Mouse (Mus musculus) stomach, embryonic 14.5 days (tissue): ENCODE data around the gene Serpina3b. TPM values are rescaled to one million over a fixed set of nuclear protein-coding genes. Genes with fewer than 3 reads are reported as not detected.

Experiments used
- ATAC-seq: fragments of 200-750 bp; cut with Nextera tagmentation; 2 replicates; pipeline ENCODE4 v1.8.0; 2017; ENCODE audit warnings: low read depth, moderate TSS enrichment; ENCODE audit not compliant: insufficient number of reproducible peaks, insufficient read depth, low FRiP score
- H3K27ac ChIP-seq: fragments of 300-500 bp; sonication (generic); 2 replicates; pipeline ENCODE4 v1.5.1; 2014; ENCODE audit warnings: mild to moderate bottlenecking, low read length, moderate library complexity, mixed read lengths
- H3K27me3 ChIP-seq: fragments of 300-500 bp; sonication (generic); 2 replicates; pipeline ENCODE4 v1.6.1; 2014; ENCODE audit warnings: low read length, control low read depth, mixed read lengths; ENCODE audit not compliant: control insufficient read depth, insufficient read depth
- H3K36me3 ChIP-seq: fragments of 300-500 bp; sonication (generic); 2 replicates; pipeline ENCODE4 v1.6.1; 2014; ENCODE audit warnings: mild to moderate bottlenecking, control low read depth, low read length, moderate library complexity, mixed read lengths; ENCODE audit not compliant: control insufficient read depth, insufficient read depth
- H3K4me1 ChIP-seq: fragments of 300-500 bp; sonication (generic); 2 replicates; pipeline ENCODE4 v1.6.1; 2014; ENCODE audit warnings: low read length, control low read depth, mixed read lengths; ENCODE audit not compliant: control insufficient read depth, insufficient read depth
- H3K4me2 ChIP-seq: fragments of 300-500 bp; sonication (generic); replicated peaks from 2 replicates; pipeline ENCODE4 v1.6.1; 2014; ENCODE audit warnings: low read depth, low read length, control low read depth
- H3K4me3 ChIP-seq: fragments of 300-500 bp; sonication (generic); 2 replicates; pipeline ENCODE4 v1.5.1; 2014; ENCODE audit warnings: low read depth, low read length, control low read depth
- H3K9ac ChIP-seq: fragments of 300-500 bp; sonication (generic); replicated peaks from 2 replicates; pipeline ENCODE4 v1.6.1; 2014; ENCODE audit warnings: low read depth, mild to moderate bottlenecking, control low read depth, low read length, moderate library complexity, mixed read lengths
- H3K9me3 ChIP-seq: fragments of 300-500 bp; sonication (generic); 2 replicates; pipeline ENCODE4 v1.6.1; 2016; ENCODE audit warnings: low read depth, low read length, control low read depth; ENCODE audit not compliant: control insufficient read depth
- WGBS: fragments of 180-500 bp; shearing (Covaris S2); extraction: QIAGEN DNeasy Blood & Tissue Kit; methylation state at CpG from one replicate; pipeline ENCODE4 v1.1.7; 2014; 5-methylcytosine and 5-hydroxymethylcytosine counted together
- polyA plus RNA-seq: library from polyadenylated mRNA; unstranded; fragments of >200 nt; fragmentation: Nextera tagmentation; extraction: Ambion mirVana; gene quantifications from 2 replicates; pipeline ENCODE4 v1.2.1, GENCODE M21; 2014

The Serpina3b gene
- polyA plus RNA-seq, 1 experiment from 2014 or later: 0.19 TPM

DNA sequence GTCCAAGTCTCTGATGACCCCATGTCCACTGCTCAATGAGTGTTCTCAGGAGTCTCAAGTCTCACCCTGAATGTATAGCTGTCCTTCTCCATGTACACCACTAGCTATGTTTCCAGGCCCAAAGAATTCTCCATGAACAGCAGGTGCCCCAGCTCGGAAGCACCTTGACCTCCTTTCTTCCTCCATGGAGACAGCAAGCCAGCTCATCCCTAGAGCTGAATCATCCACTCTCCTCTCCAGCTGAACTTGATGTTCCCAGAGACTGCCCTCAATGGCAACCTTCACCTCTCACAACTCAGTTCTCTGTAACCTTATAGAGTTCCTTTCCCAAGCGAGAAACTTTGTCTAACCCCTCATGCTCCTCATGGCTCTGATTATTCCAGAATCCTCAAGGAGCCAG lies 17.8 kb downstream of the Serpina3b start:
- no peak for ATAC-seq
- Histone ChIP-seq H3K4me3 (no peak overlapping the region), H3K27me3 (no peaks in the 10 kb centered on the region), H3K4me1 (no peaks in the 10 kb centered on the region), H3K27ac (no peak overlapping the region), H3K36me3 (no peaks in the 10 kb centered on the region), H3K9me3 (no peaks in the 10 kb centered on the region), H3K4me2 (no peak overlapping the region), H3K9ac (no peak overlapping the region)
- 81% methylated on average over 2 of the region's 2 CpGs for WGBS

DNA sequence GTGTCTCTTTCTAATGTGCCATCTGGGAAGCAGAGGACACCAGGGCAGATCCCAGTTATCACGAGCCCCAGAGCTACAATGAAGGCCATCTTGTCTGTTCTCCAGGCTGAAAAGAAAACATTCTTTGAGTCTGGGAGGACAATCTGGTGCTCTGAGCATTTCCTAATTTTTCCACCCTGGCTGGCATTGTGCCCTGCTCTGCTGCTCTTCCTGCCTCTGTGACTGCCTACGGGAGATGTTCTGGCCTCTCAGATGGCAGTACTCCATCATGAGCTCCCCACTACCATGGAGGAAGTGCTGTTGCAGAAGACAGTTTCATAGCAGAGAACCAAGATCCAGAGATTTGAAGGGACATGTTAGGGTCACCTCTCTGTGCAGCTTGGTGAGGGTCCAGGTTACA lies 24.2 kb downstream of the Serpina3b start:
- H3K4me2 ChIP-seq: no peak overlapping the region
- no peak overlapping the region for H3K4me3 ChIP-seq
- no peak for ATAC-seq
- H3K4me1 ChIP-seq: no peaks in the 10 kb centered on the region
- H3K27ac ChIP-seq: no peak overlapping the region
- no peaks in the 10 kb centered on the region for H3K36me3 ChIP-seq
- no peaks in the 10 kb centered on the region for H3K27me3 ChIP-seq
- H3K9ac ChIP-seq: no peak overlapping the region
- H3K9me3 ChIP-seq: no peaks in the 10 kb centered on the region
- WGBS: 73% methylated on average over 2 of the region's 2 CpGs

DNA sequence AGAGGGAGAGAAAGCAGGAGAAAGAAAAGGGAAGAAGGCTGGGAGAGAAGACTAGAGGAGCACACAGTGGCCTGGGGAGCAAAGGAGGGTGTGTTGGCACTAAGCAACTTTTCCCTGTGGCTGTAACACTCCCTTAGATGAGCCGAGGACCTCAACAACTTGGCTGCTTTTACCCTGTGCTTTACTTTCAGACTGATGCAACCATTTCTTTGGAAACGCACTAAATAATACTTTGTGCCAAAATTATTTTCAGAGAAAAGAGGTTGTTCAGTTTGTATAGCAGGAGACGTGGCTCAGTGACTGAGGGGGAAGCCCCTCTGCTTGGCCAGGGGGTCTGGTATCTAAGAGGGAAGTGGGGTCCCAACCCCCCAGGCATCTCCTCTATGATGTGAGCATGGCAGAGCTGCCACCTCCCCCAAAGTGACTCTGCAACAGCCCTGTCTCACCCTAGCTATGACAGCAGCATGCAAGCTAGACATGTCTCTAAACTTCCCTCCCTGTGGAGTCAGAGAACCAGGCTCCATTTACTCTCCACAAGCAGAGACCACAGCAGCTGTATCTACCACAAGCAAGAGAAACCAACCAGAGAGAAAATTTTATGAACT lies 25.3 kb downstream of the Serpina3b start:
- H3K9me3 ChIP-seq: no peaks in the 10 kb centered on the region

DNA sequence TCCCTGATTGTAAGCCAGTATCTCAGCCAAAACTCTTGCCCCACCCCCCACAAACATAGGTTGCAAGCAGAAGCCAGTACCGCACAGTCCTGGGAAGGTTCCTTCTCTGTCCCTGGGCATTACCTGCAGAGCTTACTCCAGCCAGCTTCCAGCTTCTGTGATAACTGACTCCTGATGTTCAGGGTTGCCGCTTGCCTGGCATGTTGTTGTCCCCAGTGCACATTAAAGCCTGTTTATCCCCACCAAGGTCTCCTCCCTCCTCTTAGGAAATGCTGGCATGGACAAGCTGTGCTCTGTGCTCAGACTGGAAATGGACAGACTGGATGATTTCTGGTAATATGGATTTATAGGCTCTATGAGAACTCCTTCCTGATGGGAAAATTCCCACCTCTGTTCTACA lies 25.9 kb downstream of the Serpina3b start, which contains the start of gene Serpina3c:
Gene Serpina3c (minus strand): TSS at position 215 of the 400 bp plus-strand sequence.
- Histone ChIP-seq H3K9ac (no peak within 1 kb of the TSS), H3K9me3 (no peaks in the 10 kb centered on the region), H3K27ac (no peak within 1 kb of the TSS), H3K4me3 (no peak within 1 kb of the TSS), H3K27me3 (no peaks in the 10 kb centered on the region), H3K4me2 (no peak within 1 kb of the TSS), H3K36me3 (no peaks in the 10 kb centered on the region), H3K4me1 (no peaks in the 10 kb centered on the region)
- no peak for ATAC-seq
- 89% methylated on average over 2 of the region's 2 CpGs for WGBS

More for the DNA sequence above, 25.3 kb downstream of the Serpina3b start:
- no peak overlapping the region for H3K4me3 ChIP-seq
- 84% methylated on average over 3 of the region's 3 CpGs for WGBS
- no peak overlapping the region for H3K4me2 ChIP-seq
- no peak overlapping the region for H3K9ac ChIP-seq
- H3K4me1 ChIP-seq: no peaks in the 10 kb centered on the region
- H3K36me3 ChIP-seq: no peaks in the 10 kb centered on the region
- H3K27ac ChIP-seq: no peak overlapping the region
- no peaks in the 10 kb centered on the region for H3K27me3 ChIP-seq
- no peak for ATAC-seq

DNA sequence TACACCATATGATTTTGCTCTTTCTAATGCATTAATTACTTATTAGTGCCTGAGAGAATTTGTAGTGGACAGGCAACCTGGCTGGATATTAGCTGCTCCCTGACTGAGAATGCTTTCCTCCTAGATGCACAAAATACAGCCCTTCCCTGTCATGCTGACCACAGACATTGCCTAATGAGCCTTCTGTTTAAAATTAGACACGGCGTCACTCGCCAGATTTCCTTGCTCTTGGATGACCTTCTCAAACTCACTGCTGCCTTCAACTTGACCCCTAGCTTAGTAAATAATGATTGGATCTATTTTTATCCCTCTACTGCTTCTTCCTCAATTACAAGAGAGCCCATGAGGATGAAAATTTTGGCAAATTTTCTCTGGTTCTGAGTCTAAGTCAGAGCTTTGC lies 47.0 kb downstream of the Serpina3b start:
- Histone ChIP-seq H3K4me3 (no peak overlapping the region), H3K27ac (no peak overlapping the region), H3K4me2 (no peak overlapping the region), H3K36me3 (no peaks in the 10 kb centered on the region), H3K9ac (no peak overlapping the region), H3K4me1 (no peaks in the 10 kb centered on the region), H3K27me3 (no peaks in the 10 kb centered on the region), H3K9me3 (no peaks in the 10 kb centered on the region)
- no peak for ATAC-seq
- 64% methylated on average over 3 of the region's 3 CpGs for WGBS

DNA sequence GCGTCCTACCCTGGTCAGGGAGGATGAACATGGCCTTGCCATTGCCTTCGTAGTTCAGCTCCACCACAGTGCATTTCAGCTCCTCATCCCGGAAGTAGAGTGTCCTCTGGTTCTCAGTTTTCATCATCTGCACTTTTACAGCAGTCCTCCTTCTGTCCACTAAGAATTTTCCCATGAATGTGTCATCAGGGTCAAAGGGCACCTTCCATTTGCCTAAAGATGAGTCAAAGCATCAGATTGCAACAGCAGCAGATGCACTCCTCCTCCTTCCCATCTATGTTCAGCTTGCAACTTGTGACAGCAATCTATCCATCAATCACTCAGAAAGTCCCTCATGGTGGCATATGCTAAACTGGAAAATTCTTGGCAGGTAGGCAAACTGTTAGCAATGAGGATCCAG lies 47.8 kb downstream of the Serpina3b start:
- ATAC-seq: no peak
- H3K9me3 ChIP-seq: no peaks in the 10 kb centered on the region

DNA sequence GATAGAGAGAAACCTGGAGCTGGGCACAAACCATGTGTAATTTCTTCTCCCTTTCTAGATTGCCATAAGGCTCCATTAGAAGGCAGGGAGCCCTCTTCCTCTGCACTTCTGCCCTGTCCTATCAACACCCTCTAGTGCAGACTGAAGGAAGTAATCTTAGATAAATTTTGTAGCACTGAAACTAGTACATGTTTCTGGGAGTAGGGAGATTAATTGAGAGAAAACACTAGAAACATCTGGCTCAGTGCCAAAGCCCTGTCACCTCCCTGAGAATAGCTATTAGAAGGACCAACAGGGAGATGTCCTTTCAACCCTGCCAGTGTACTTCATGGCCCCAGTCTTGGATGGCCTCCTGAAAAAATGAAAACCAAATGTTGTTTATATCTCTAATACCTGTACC lies 50.8 kb downstream of the Serpina3b start:
- H3K36me3 ChIP-seq: no peaks in the 10 kb centered on the region
- no peaks in the 10 kb centered on the region for H3K4me1 ChIP-seq
- H3K4me2 ChIP-seq: no peak overlapping the region
- no peak overlapping the region for H3K27ac ChIP-seq
- H3K9me3 ChIP-seq: no peaks in the 10 kb centered on the region
- no peaks in the 10 kb centered on the region for H3K27me3 ChIP-seq
- no peak overlapping the region for H3K4me3 ChIP-seq
- no peak for ATAC-seq
- H3K9ac ChIP-seq: no peak overlapping the region

More for the DNA sequence above, 47.8 kb downstream of the Serpina3b start:
- Histone ChIP-seq H3K9ac (no peak overlapping the region), H3K27ac (no peak overlapping the region), H3K4me1 (no peaks in the 10 kb centered on the region), H3K36me3 (no peaks in the 10 kb centered on the region), H3K4me3 (no peak overlapping the region), H3K4me2 (no peak overlapping the region), H3K27me3 (no peaks in the 10 kb centered on the region)
- WGBS: 82% methylated on average over 3 of the region's 3 CpGs

DNA sequence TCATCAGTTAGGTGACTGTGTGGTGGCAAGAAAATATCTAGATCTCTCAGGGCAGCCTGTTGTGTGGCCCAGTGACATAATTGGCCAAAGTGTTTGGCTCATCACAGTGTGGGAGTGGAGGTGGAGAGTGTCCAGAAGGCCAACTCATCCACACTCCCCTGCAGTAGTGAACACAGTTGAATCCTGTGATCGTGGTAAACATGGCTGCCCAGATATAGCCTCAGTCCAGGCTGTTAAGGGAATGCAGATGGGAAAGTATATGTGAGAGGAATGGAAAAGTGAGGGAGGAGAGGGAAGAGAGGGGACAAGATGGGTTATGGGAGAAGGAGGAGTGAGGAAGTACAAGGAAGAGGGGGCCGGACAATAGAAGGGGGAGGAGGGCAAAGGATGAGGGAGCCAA lies 51.2 kb downstream of the Serpina3b start:
- no peak overlapping the region for H3K9ac ChIP-seq
- 85% methylated on average over 2 of the region's 2 CpGs for WGBS
- H3K36me3 ChIP-seq: no peaks in the 10 kb centered on the region
- H3K27ac ChIP-seq: no peak overlapping the region
- H3K9me3 ChIP-seq: no peaks in the 10 kb centered on the region
- H3K27me3 ChIP-seq: no peaks in the 10 kb centered on the region
- ATAC-seq: no peak
- H3K4me2 ChIP-seq: no peak overlapping the region
- H3K4me3 ChIP-seq: no peak overlapping the region
- H3K4me1 ChIP-seq: no peaks in the 10 kb centered on the region

DNA sequence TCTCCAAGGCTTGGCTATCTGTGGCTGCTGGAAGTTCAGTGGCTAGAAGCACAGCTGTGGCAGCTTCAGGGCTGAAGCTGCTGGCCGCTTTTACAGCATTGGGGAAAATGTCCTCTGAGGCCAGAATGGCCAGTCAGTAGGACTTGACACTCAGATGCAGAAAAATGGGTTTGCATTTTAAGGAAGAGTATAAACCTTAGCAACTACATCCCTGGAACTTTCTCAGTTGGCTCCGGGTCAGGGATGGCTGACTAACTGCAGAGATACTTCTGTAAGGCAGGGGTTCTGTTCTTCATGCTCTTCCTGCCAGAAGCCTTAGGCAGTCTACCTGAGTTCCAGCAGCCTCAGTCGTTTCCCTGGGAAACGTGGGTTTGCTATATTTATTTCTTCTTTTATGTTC lies 57.2 kb downstream of the Serpina3b start:
- no peak for ATAC-seq
- no peak overlapping the region for H3K27ac ChIP-seq
- WGBS: 73% methylated on average over 4 of the region's 4 CpGs

More for the DNA sequence above, 57.2 kb downstream of the Serpina3b start:
- no peaks in the 10 kb centered on the region for H3K4me1 ChIP-seq
- H3K4me2 ChIP-seq: no peak overlapping the region
- no peaks in the 10 kb centered on the region for H3K27me3 ChIP-seq
- no peaks in the 10 kb centered on the region for H3K9me3 ChIP-seq
- no peak overlapping the region for H3K9ac ChIP-seq
- no peak overlapping the region for H3K4me3 ChIP-seq
- H3K36me3 ChIP-seq: no peaks in the 10 kb centered on the region
